Mouse (Mus musculus): ENCODE measurements around the gene Rprd2.
"Not testable (repeated sequence)": the region's sequence is repeated elsewhere in the genome, so short reads cannot be mapped to it uniquely, and the experiment has no call there.

Rprd2 gene

GRCm38 (mm10) chr3:95816681-95817080 lies 2.0 kb downstream of the Rprd2 start:
- DNase-seq: no peak

- no peak for DNase-seq
Measured at GRCm38 (mm10) chr3:95808384-95808783, 10.3 kb downstream of the Rprd2 start.

GRCm38 (mm10) chr3:95807630-95808029 lies 11.0 kb downstream of the Rprd2 start:
- not testable (repeated sequence) for DNase-seq

GRCm38 (mm10) chr3:95806677-95807076 lies 12.0 kb downstream of the Rprd2 start:
- DNase-seq: no peak

- no peak for DNase-seq
Measured at GRCm38 (mm10) chr3:95803851-95804250, 14.8 kb downstream of the Rprd2 start.

- DNase-seq: no peak
Measured at GRCm38 (mm10) chr3:95798756-95799155, 19.9 kb downstream of the Rprd2 start.

- DNase-seq: no peak
Measured at GRCm38 (mm10) chr3:95794299-95794698, 24.4 kb downstream of the Rprd2 start.

- no peak for DNase-seq
Measured at GRCm38 (mm10) chr3:95793662-95794061, 25.0 kb downstream of the Rprd2 start.

GRCm38 (mm10) chr3:95785501-95785900 lies 33.2 kb downstream of the Rprd2 start:
- DNase-seq: no peak

GRCm38 (mm10) chr3:95771985-95772384 lies 46.7 kb downstream of the Rprd2 start:
- DNase-seq: peak; percentile 40

GRCm38 (mm10) chr3:95765534-95765933 lies 53.1 kb downstream of the Rprd2 start:
- no peak for DNase-seq

- no peak for DNase-seq
Measured at GRCm38 (mm10) chr3:95763811-95764210, 54.9 kb downstream of the Rprd2 start.

- peak; percentile 22 for DNase-seq
Measured at GRCm38 (mm10) chr3:95762961-95763360, 55.7 kb downstream of the Rprd2 start.

GRCm38 (mm10) chr3:95761771-95762170 lies 56.9 kb downstream of the Rprd2 start:
- no peak for DNase-seq

- DNase-seq: no peak
Measured at GRCm38 (mm10) chr3:95760656-95761055, 58.0 kb downstream of the Rprd2 start.

- no peak for DNase-seq
Measured at GRCm38 (mm10) chr3:95760106-95760505, 58.6 kb downstream of the Rprd2 start, which contains the start of gene Tars2. Gene Tars2, minus strand, starts transcription at chr3:95760206.

- DNase-seq: peak; percentile 5
Measured at GRCm38 (mm10) chr3:95758467-95759218, 60.0 kb downstream of the Rprd2 start.

- no peak for DNase-seq
Measured at GRCm38 (mm10) chr3:95756808-95757207, 61.9 kb downstream of the Rprd2 start.

- DNase-seq: peak; percentile 93
Measured at GRCm38 (mm10) chr3:95754345-95755206, 64.1 kb downstream of the Rprd2 start.

GRCm38 (mm10) chr3:95752935-95753334 lies 65.7 kb downstream of the Rprd2 start:
- DNase-seq: no peak

GRCm38 (mm10) chr3:95740406-95740805 lies 78.3 kb downstream of the Rprd2 start:
- peak; percentile 49 for DNase-seq

GRCm38 (mm10) chr3:95739353-95740104 lies 79.1 kb downstream of the Rprd2 start, which contains the start of gene Ecm1:
Gene Ecm1, minus strand, starts transcription at chr3:95739569.
- DNase-seq: no peak

GRCm38 (mm10) chr3:95735071-95735670 lies 83.5 kb downstream of the Rprd2 start:
- no peak for DNase-seq
